Mouse (Mus musculus) G1E (cell line): ENCODE results near the gene Actn4.

ENCODE experiments used
- CTCF ChIP-seq: IDR thresholded peaks from 2 replicates; pipeline ENCODE4 v1.5.1; 2012; ENCODE audit warnings: low read depth, low read length, inconsistent platforms, mixed read lengths
- POLR2AphosphoS5 ChIP-seq: IDR thresholded peaks from 2 replicates; pipeline ENCODE4 v1.6.1; 2012; ENCODE audit warnings: low read depth, low read length, inconsistent platforms; ENCODE audit not compliant: insufficient replicate concordance

- no peak for TF ChIP-seq CTCF
- no peak for TF ChIP-seq POLR2AphosphoS5
Measured at GRCm38 (mm10) chr7:28850642-28851041, 111.5 kb downstream of the Actn4 start.
